ENCODE assay signal across 16 mouse cellular contexts in genomic region chr17:64097788-64098359, GRCm38 (mm10).
A peak's percentile ranks its signal among the peaks of the same experiment; 100 is the strongest.
DNase-seq lines count a peak whose midpoint lies in the region; ATAC-seq and TF ChIP-seq lines count a peak whose summit lies in the region.
"Had no signal": no experiment of that assay in that cellular context is flagged by ENCODE, and none has a peak within 500 bp of the region (broad histone marks: within the 10 kb centered on the region; RNA-seq: fewer than 3 reads in every experiment).

No protein-coding gene starts in this region.

- peak; percentile 73 for ATAC-seq in forebrain, embryonic 12.5 days (ENCODE audit: low FRiP score)
- ATAC-seq in forebrain, embryonic 11.5 days (replicated peaks; ENCODE audit: low FRiP score) = no peak
- ATAC-seq in hindbrain, embryonic 14.5 days (ENCODE audit: low FRiP score) = peak; percentile 74; the same call in 1 of the 2 replicates
- ATAC-seq in midbrain, embryonic 15.5 days (replicated peaks) = peak; percentile 86
- ATAC-seq: activated CD4-positive, CD25-positive, alpha-beta regulatory T cell, adult 4 months; liver, postnatal 0 days had no signal

- H3K9me3 ChIP-seq in forebrain, embryonic 12.5 days = no peaks in the 10 kb centered on the region
- H3K9me3 ChIP-seq in forebrain, embryonic 11.5 days (ENCODE audit: control insufficient read depth, low read length) = no peaks in the 10 kb centered on the region
- no peaks in the 10 kb centered on the region for H3K9me3 ChIP-seq in hindbrain, embryonic 14.5 days (ENCODE audit: control insufficient read depth, low read length)
- no peaks in the 10 kb centered on the region for H3K9me3 ChIP-seq in midbrain, embryonic 15.5 days
- H3K9me3 ChIP-seq: stomach, embryonic 15.5 days had no signal

- no peak overlapping the region for H3K27ac ChIP-seq in forebrain, embryonic 12.5 days
- no peak overlapping the region for H3K27ac ChIP-seq in forebrain, embryonic 11.5 days (ENCODE audit: low read depth, low read length)
- H3K27ac ChIP-seq in hindbrain, embryonic 14.5 days = peak overlapping the region; percentile 54
- H3K27ac ChIP-seq in midbrain, embryonic 15.5 days = peak overlapping the region; percentile 62
- no peak overlapping the region for H3K27ac ChIP-seq in thymus, adult 2 months (ENCODE audit: control insufficient read depth, insufficient read depth, low read length)
- H3K27ac ChIP-seq: kidney, postnatal 0 days; stomach, embryonic 15.5 days had no signal

- 60% methylated on average over 5 of the region's 5 CpGs for WGBS in forebrain, embryonic 12.5 days
- WGBS in forebrain, embryonic 11.5 days = 72% methylated on average over 5 of the region's 5 CpGs
- 44% methylated on average over 5 of the region's 5 CpGs for WGBS in hindbrain, embryonic 14.5 days
- 22% methylated on average over 5 of the region's 5 CpGs for WGBS in midbrain, embryonic 15.5 days
- 86% methylated on average over 5 of the region's 5 CpGs for WGBS in thymus, adult 2 months

- TF ChIP-seq POLR2A in brain, embryonic 14.5 days (IDR thresholded peaks at IDR 0.05; ENCODE audit: borderline replicate concordance, extremely low read depth, insufficient read depth, insufficient read length, poor library complexity, severe bottlenecking) = no peak
- no peak for TF ChIP-seq POLR2A in thymus, adult 2 months (IDR thresholded peaks at IDR 0.05; ENCODE audit: control insufficient read depth, extremely low read depth, insufficient read depth, low read length, poor library complexity)

- DNase-seq in forebrain, embryonic 11.5 days (ENCODE audit: low spot score) = no peak
- DNase-seq in brain, embryonic 14.5 days (ENCODE audit: low read depth) = peak; percentile 69
- DNase-seq in hindbrain, embryonic 14.5 days (ENCODE audit: low spot score) = peak; percentile 50
- no peak for DNase-seq in thymus, adult 2 months
- no peak for DNase-seq in kidney, postnatal 10 days
- no peak for DNase-seq in kidney, postnatal 25 days
- DNase-seq: cerebellum, postnatal 14 days; gastrocnemius, postnatal 14 days; liver, postnatal 0 days; lung, postnatal 36 days; thymus, postnatal 14 days had no signal

- no peak overlapping the region for H3K9ac ChIP-seq in forebrain, embryonic 12.5 days
- H3K9ac ChIP-seq in forebrain, embryonic 11.5 days (ENCODE audit: low read length) = no peak overlapping the region
- H3K9ac ChIP-seq in hindbrain, embryonic 14.5 days = no peak overlapping the region
- H3K9ac ChIP-seq in midbrain, embryonic 15.5 days = no peak overlapping the region
- H3K9ac ChIP-seq: liver, postnatal 0 days; stomach, embryonic 15.5 days had no signal

- no peak overlapping the region for H3K4me3 ChIP-seq in forebrain, embryonic 12.5 days (replicated peaks)
- no peak overlapping the region for H3K4me3 ChIP-seq in forebrain, embryonic 11.5 days (ENCODE audit: low read depth, low read length)
- no peak overlapping the region for H3K4me3 ChIP-seq in hindbrain, embryonic 14.5 days (replicated peaks; ENCODE audit: low read length)
- no peak overlapping the region for H3K4me3 ChIP-seq in midbrain, embryonic 15.5 days
- no peak overlapping the region for H3K4me3 ChIP-seq in thymus, adult 2 months (ENCODE audit: control insufficient read depth, insufficient read depth, low read length)
- H3K4me3 ChIP-seq: stomach, embryonic 15.5 days had no signal

- H3K36me3 ChIP-seq in forebrain, embryonic 12.5 days (replicated peaks) = no peaks in the 10 kb centered on the region
- no peaks in the 10 kb centered on the region for H3K36me3 ChIP-seq in forebrain, embryonic 11.5 days (ENCODE audit: control insufficient read depth, insufficient read depth, low read length)
- H3K36me3 ChIP-seq in hindbrain, embryonic 14.5 days (replicated peaks; ENCODE audit: control insufficient read depth, insufficient read depth) = no peaks in the 10 kb centered on the region
- H3K36me3 ChIP-seq in midbrain, embryonic 15.5 days (replicated peaks) = no peaks in the 10 kb centered on the region
- no peaks in the 10 kb centered on the region for H3K36me3 ChIP-seq in thymus, adult 2 months (ENCODE audit: control insufficient read depth, insufficient read depth, low read length)
- H3K36me3 ChIP-seq: stomach, embryonic 15.5 days had no signal

- no peaks in the 10 kb centered on the region for H3K27me3 ChIP-seq in forebrain, embryonic 12.5 days
- H3K27me3 ChIP-seq in forebrain, embryonic 11.5 days (ENCODE audit: control insufficient read depth, insufficient read depth, low read length) = no peaks in the 10 kb centered on the region
- no peaks in the 10 kb centered on the region for H3K27me3 ChIP-seq in hindbrain, embryonic 14.5 days (ENCODE audit: control insufficient read depth, insufficient read depth, low read length)
- H3K27me3 ChIP-seq in midbrain, embryonic 15.5 days (replicated peaks) = no peaks in the 10 kb centered on the region
- H3K27me3 ChIP-seq in thymus, adult 2 months (ENCODE audit: control insufficient read depth, insufficient read depth, low read length) = no peaks in the 10 kb centered on the region
- H3K27me3 ChIP-seq: stomach, embryonic 15.5 days had no signal

- no peak overlapping the region for H3K4me2 ChIP-seq in forebrain, embryonic 12.5 days
- H3K4me2 ChIP-seq in forebrain, embryonic 11.5 days (ENCODE audit: low read depth, low read length, severe bottlenecking) = no peak overlapping the region
- no peak overlapping the region; the same call in 1 of the 2 replicates for H3K4me2 ChIP-seq in hindbrain, embryonic 14.5 days (replicated peaks)
- no peak overlapping the region for H3K4me2 ChIP-seq in midbrain, embryonic 15.5 days
- H3K4me2 ChIP-seq: stomach, embryonic 15.5 days had no signal

- no peak for TF ChIP-seq CTCF in brain, embryonic 14.5 days (IDR thresholded peaks at IDR 0.05; ENCODE audit: borderline replicate concordance, extremely low read depth, insufficient read depth, insufficient read length)
- TF ChIP-seq CTCF in thymus, adult 2 months (IDR thresholded peaks at IDR 0.05; ENCODE audit: borderline replicate concordance, control insufficient read depth, extremely low read depth, insufficient read depth, low read length, poor library complexity) = no peak

- H3K4me1 ChIP-seq in forebrain, embryonic 12.5 days = peaks cover 4% of the 10 kb centered on the region
- no peaks in the 10 kb centered on the region for H3K4me1 ChIP-seq in forebrain, embryonic 11.5 days (replicated peaks; ENCODE audit: control insufficient read depth, insufficient read depth, low read length)
- peaks cover 7% of the 10 kb centered on the region; the same call in 1 of the 2 replicates for H3K4me1 ChIP-seq in hindbrain, embryonic 14.5 days (replicated peaks; ENCODE audit: control insufficient read depth, insufficient read depth, low read length)
- H3K4me1 ChIP-seq in midbrain, embryonic 15.5 days = peaks cover 14% of the 10 kb centered on the region
- no peaks in the 10 kb centered on the region for H3K4me1 ChIP-seq in thymus, adult 2 months (replicated peaks; ENCODE audit: control insufficient read depth, insufficient read depth, low read length)
- H3K4me1 ChIP-seq: stomach, embryonic 15.5 days had no signal

Comparison
In these comparisons a context has a peak if more than half of its experiments do, and no peak if none do; other contexts are left out.
1. H3K27ac ChIP-seq: peak in hindbrain, embryonic 14.5 days (single experiment) and midbrain, embryonic 15.5 days (single experiment); none in forebrain, embryonic 12.5 days (single experiment), forebrain, embryonic 11.5 days (single experiment) and thymus, adult 2 months (single experiment).
2. DNase-seq: peak in brain, embryonic 14.5 days (single experiment) and hindbrain, embryonic 14.5 days (single experiment); none in forebrain, embryonic 11.5 days (single experiment), thymus, adult 2 months (single experiment), kidney, postnatal 10 days (single experiment) and kidney, postnatal 25 days (0 of 2).